Mouse (Mus musculus): Measurements from ENCODE around the gene Itgb1.
A peak's percentile ranks its signal among the peaks of the same experiment; 100 is the strongest.

Itgb1 gene

GRCm38 (mm10) chr8:128685507-128686428 is at the start of gene Itgb1:
Gene Itgb1, plus strand, starts transcription at chr8:128685654.
- peak; percentile 86 for DNase-seq (ENCODE audit: low spot score)

GRCm38 (mm10) chr8:128643104-128643503 is 42.4 kb upstream of the Itgb1 start:
- DNase-seq (ENCODE audit: low spot score), result no peak

- DNase-seq (ENCODE audit: low spot score), result no peak
These were observed 40.0 kb upstream of the Itgb1 start for GRCm38 (mm10) chr8:128645452-128645851.

- DNase-seq (ENCODE audit: low spot score), result no peak
These were observed 39.0 kb upstream of the Itgb1 start for GRCm38 (mm10) chr8:128646456-128646855.

GRCm38 (mm10) chr8:128648071-128648470 is 37.4 kb upstream of the Itgb1 start:
- no peak for DNase-seq (ENCODE audit: low spot score)

- no peak for DNase-seq (ENCODE audit: low spot score)
These were observed 35.1 kb upstream of the Itgb1 start for GRCm38 (mm10) chr8:128650331-128650855.

- DNase-seq (ENCODE audit: low spot score), result no peak
These were observed 32.9 kb upstream of the Itgb1 start for GRCm38 (mm10) chr8:128652399-128653109.

- DNase-seq (ENCODE audit: low spot score), result no peak
These were observed 31.7 kb upstream of the Itgb1 start for GRCm38 (mm10) chr8:128653642-128654364.

- peak; percentile 38 for DNase-seq (ENCODE audit: low spot score)
These were observed 30.9 kb upstream of the Itgb1 start for GRCm38 (mm10) chr8:128654365-128655099.

- no peak for DNase-seq (ENCODE audit: low spot score)
These were observed 23.3 kb upstream of the Itgb1 start for GRCm38 (mm10) chr8:128662144-128662543.

GRCm38 (mm10) chr8:128662696-128663095 is 22.8 kb upstream of the Itgb1 start:
- DNase-seq (ENCODE audit: low spot score), result no peak

- no peak for DNase-seq (ENCODE audit: low spot score)
These were observed 22.3 kb upstream of the Itgb1 start for GRCm38 (mm10) chr8:128663106-128663505.

- no peak for DNase-seq (ENCODE audit: low spot score)
These were observed 18.7 kb upstream of the Itgb1 start for GRCm38 (mm10) chr8:128666576-128667263.

GRCm38 (mm10) chr8:128671813-128672212 is 13.6 kb upstream of the Itgb1 start:
- DNase-seq (ENCODE audit: low spot score), result no peak

- no peak for DNase-seq (ENCODE audit: low spot score)
These were observed 13.0 kb upstream of the Itgb1 start for GRCm38 (mm10) chr8:128672441-128672840.

- no peak for DNase-seq (ENCODE audit: low spot score)
These were observed 12.5 kb upstream of the Itgb1 start for GRCm38 (mm10) chr8:128672950-128673349.

GRCm38 (mm10) chr8:128675848-128676629 is 9.4 kb upstream of the Itgb1 start:
- no peak for DNase-seq (ENCODE audit: low spot score)

GRCm38 (mm10) chr8:128679909-128680308 is 5.5 kb upstream of the Itgb1 start:
- no peak for DNase-seq (ENCODE audit: low spot score)

GRCm38 (mm10) chr8:128680548-128681325 is 4.7 kb upstream of the Itgb1 start:
- no peak for DNase-seq (ENCODE audit: low spot score)

Measured in urinary bladder, postnatal 10 days (tissue).